Mouse (Mus musculus) megakaryocyte-erythroid progenitor cell, adult 5-6 weeks (primary cell): Measurements from ENCODE around the gene Ghitm. TPM values are rescaled to one million over a fixed set of nuclear protein-coding genes. Genes with fewer than 3 reads are reported as not detected.

Source experiments
- ATAC-seq: replicated peaks from 2 replicates; pipeline ENCODE4 v1.8.0; 2016; ENCODE audit warnings: mild to moderate bottlenecking, inconsistent platforms; ENCODE audit not compliant: severe bottlenecking, poor library complexity, low FRiP score, low TSS enrichment
- total RNA-seq, 2 experiments: library from RNA; stranded (forward) in 1 of 2; stranded (reverse) in 1 of 2; fragments of 200-1000, 215-1000 nt in 1 of 2; fragments of >200 nt in 1 of 2; fragmentation: Nextera tagmentation in 1 of 2; gene quantifications; 2 replicates each; pipeline ENCODE4 v1.2.3; 2014 to 2017

Ghitm gene
- total RNA-seq, 2 experiments from 2014 or later = 104 to 186 TPM

GRCm38 (mm10) chr14:37109460-37109859 lies 25.6 kb downstream of the Ghitm start:
- ATAC-seq = no peak

DNA sequence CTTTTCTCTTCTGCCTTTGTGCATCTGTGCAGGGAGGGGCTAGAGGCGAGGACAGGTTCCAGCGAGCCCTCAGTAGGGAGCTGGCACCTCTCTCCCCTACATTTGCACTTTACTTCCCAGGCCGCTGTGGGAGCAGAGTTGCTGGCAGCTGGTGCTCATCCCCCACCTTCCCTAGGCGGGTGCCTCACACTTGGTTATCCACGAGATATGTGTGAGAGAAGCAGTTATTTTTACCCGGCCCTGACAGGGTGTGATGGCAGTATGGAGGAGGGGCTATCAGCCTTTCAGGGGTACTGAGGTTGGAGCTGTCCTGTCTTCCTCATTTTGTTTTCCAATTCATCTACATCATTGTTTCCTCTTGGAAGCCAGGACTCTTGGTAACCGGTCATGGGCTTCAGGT lies 29.2 kb downstream of the Ghitm start:
- no peak for ATAC-seq

DNA sequence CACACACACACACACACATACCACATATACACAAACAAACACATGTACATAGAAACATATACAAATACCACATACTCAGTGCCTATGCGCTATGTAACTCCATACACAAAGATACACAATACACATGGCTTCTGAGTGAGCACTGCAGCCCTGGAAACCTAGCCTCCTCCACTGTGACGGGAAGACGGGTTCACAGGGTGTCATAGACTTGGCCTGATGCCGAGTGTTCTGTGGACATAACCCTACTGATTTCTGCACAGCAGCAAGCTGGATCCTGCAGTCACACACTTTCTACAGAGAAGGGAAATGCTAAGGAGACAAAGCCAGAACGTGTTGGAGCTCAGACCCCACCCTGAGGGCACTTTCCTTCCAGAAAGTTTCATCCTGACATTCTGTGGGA lies 30.3 kb downstream of the Ghitm start:
- ATAC-seq = no peak

GRCm38 (mm10) chr14:37102484-37102883 lies 32.6 kb downstream of the Ghitm start:
- no peak for ATAC-seq

DNA sequence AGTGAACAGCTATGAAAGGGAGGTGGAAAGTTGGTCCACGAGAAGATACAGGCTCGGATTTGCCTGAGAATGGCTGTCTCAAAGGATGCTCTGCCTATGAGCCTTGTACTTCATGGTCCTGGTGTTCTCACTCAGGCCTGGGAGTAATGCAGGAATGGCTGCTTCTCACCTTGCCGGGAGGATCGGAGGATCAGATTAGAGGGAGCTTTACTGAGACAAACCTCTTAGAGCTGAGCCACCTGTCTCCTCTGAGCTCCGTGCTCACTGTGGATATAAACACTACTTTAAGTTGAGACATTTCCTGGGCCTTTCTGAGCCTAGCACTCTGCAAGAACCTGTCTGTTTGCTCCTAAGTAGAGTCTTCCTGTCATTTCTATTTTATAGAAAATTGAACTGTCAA lies 33.5 kb downstream of the Ghitm start:
- no peak for ATAC-seq

DNA sequence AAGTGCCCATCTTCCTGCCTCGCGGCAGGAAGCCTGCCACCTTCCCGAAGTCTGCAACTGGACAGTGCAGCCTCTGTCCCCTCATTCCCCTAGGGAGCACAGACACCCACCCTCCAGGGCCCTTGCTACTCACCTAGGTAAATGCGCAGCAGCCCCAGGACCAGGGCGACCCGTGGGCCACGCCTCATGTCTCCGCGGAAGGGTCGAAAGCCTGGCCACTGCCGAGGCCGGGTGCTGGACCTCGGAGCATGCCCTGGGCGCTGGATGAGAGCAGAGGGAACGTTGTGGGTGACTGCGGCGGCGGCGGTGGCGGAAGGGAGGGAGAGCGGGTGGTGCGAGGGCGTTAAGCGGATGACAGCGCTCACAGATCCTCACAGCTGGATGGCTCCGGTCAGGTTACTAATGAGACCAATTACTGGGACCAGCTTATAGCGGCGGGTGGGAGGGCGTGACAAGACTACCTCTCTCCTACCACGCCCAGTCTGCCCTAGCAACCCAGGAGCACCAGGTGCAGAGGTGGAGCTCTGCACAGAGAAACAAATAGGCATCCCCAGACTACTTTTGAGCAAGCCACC lies 37.0 kb downstream of the Ghitm start, which contains the start of gene Cdhr1:
Gene Cdhr1 (minus strand): TSS at position 392 of the 575 bp plus-strand sequence.
- no peak for ATAC-seq

DNA sequence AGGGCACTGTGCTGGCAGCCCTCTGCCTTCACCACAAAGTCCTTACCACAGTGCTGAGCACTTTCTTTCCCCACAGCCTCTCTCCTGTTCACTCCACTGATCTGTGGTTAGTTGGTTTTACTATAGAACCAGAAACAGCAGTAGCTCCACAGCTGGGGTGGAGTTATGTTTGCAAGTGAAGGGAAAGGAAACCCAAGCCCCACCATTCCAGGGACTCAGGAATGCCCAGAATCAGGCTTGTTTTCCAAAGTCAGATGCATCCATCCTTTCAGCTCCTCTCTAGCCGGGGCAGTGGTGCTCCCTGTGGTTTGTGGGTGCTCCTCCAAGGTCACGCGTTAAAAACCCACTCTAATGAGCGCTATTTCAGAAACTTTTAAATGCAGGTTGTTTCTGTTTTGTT lies 39.5 kb downstream of the Ghitm start:
- ATAC-seq = no peak

DNA sequence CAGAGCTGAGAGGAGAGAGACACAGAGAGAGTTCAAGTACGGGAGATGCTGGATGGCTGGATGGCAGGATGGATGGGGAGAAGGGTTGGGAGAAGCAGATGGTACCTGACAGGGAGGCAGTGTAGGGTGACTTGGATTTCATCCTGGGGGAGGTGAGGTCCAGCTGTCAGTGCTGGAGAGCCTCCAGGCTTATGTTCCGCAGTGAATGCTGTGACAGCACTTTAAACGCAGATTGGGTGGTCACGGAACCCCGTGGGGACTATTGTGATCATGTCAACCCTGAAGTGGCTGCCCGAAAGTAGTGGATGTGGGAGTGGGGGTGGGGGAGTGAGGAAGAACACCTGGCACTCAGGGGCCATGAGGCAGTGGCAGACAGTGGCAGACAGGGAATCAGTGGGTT lies 40.6 kb downstream of the Ghitm start:
- ATAC-seq = no peak

GRCm38 (mm10) chr14:37083755-37084154 lies 51.3 kb downstream of the Ghitm start:
- ATAC-seq = no peak

DNA sequence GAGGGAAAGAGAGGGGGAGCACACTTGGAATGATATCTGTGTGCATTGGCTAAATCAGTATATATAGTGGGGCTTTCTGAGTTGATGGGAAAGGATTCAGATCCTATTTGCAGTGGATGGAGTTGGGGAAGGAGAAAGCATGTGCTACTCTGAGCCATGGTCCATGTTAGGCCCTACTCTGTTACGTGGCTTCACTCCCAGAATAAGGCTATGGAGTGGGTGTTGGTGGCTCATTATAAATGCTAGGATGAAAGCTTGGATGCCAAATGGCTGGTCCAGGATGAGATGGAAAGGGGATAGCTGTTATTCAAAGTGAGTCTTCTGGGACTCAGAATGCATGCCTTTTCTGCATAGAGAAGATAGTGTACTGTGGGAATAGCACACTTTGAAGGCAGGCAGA lies 54.3 kb downstream of the Ghitm start:
- ATAC-seq = no peak

Other genes starting within 250 kb of the Ghitm start
- 3.7 and 6.5 TPM in 2 replicates for gene Ccser2, start 166.5 kb downstream of the Ghitm start, total RNA-seq (2014; fragmentation: Nextera tagmentation)
- 5.9 and 7.6 TPM in 2 replicates for gene Ccser2, start 166.5 kb downstream of the Ghitm start, total RNA-seq (2017)
- gene Rgr, start 86.3 kb downstream of the Ghitm start, total RNA-seq (2014; fragmentation: Nextera tagmentation) = not detected in 2 replicates
- not detected in 2 replicates for gene Rgr, start 86.3 kb downstream of the Ghitm start, total RNA-seq (2017)
- gene Lrit1, start 80.4 kb downstream of the Ghitm start, total RNA-seq (2014; fragmentation: Nextera tagmentation) = not detected in 2 replicates
- gene Lrit1, start 80.4 kb downstream of the Ghitm start, total RNA-seq (2017) = not detected in 2 replicates
- not detected in 2 replicates for gene Lrit2, start 67.3 kb downstream of the Ghitm start, total RNA-seq (2014; fragmentation: Nextera tagmentation)
- not detected in 2 replicates for gene Lrit2, start 67.3 kb downstream of the Ghitm start, total RNA-seq (2017)
- gene Cdhr1, start 36.9 kb downstream of the Ghitm start, total RNA-seq (2014; fragmentation: Nextera tagmentation) = not detected in 2 replicates
- not detected in 2 replicates for gene Cdhr1, start 36.9 kb downstream of the Ghitm start, total RNA-seq (2017)
- gene 2610528A11Rik, start 21.2 kb downstream of the Ghitm start, total RNA-seq (2014; fragmentation: Nextera tagmentation) = not detected in 2 replicates
- 1.3 and 2.9 TPM in 2 replicates for gene 2610528A11Rik, start 21.2 kb downstream of the Ghitm start, total RNA-seq (2017)